Mouse (Mus musculus) stomach, postnatal 0 days (tissue): ENCODE data around the gene 1110004F10Rik.

ENCODE experiments used
- CTCF ChIP-seq: IDR thresholded peaks from 2 replicates; pipeline ENCODE4 v1.5.1; 2016; ENCODE audit warnings: antibody characterized with exemption, low read depth, mild to moderate bottlenecking, moderate library complexity
- EP300 ChIP-seq: optimal IDR thresholded peaks from 2 replicates; pipeline ENCODE3; 2016; ENCODE audit warnings: antibody characterized with exemption

- TF ChIP-seq CTCF: no peak
- no peak for TF ChIP-seq EP300
Observed at GRCm38 (mm10) chr7:116121202-116121601, 82.0 kb downstream of the 1110004F10Rik start.
